Mouse (Mus musculus) heart, adult 11 months (tissue): ENCODE results near the gene Scn9a.

Experiments
- DNase-seq: peaks from one replicate; pipeline ENCODE4 v3.0.0; 2022

Gene Scn9a

DNA sequence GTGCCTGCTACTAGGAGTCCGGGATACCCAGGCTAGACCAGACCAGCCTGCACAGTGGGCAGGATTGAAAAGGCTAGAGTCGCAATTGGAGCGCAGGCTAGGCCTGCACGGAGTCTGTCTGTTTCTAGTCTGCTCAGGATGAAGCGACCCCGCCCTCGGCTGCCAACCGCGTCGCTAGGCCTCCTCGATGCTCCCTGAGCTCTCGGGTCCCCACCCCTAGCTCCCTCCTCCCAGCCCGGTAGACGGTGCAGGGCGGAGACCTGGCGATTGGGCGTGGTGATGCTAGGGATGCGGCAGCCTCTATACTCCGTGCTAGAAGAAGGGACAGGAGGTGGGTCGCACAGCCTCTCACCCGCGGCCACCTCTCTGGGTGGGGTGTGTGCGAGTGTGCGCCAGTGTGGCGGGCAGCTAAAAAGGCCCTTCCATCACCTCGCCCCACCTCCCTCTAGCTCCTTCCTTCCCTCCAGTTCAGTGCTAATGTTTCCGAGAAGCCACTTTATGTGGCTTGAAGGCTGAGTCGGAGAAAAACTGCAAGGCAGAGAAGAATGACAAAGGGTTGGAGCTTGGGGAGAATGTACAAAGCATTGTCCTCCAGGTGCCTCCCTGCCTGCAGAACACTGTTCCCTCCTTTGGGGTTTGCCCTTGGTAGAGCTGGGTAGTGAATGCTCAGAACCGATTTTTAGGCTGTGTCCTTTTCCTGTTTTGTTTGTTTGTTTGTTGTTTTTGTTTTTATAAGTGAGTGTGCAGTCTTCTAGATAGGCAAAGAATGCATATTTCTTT is at the start of gene Scn9a:
Gene Scn9a (minus strand): TSS at position 383 of the 780 bp plus-strand sequence.
- DNase-seq, result peak; percentile 60

DNA sequence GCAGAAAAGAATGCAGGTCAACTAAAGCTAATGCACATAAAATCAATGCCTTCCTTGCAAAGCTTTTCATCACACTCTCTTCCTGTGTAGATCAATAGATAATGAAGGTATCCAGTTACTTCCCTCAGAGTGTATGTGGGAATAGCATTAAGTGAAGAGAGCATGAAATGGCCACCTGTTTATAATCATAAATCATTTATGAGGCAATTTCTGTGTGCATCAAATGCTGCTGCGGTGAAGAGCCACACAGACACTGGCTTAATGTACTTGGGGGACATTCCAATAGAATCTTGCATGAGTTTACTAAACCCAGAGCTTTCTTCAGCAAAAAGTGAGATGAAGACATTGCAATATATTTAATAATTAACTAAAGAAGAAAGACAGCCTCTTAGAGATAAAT is 27.2 kb upstream of the Scn9a start:
- DNase-seq, result no peak

DNA sequence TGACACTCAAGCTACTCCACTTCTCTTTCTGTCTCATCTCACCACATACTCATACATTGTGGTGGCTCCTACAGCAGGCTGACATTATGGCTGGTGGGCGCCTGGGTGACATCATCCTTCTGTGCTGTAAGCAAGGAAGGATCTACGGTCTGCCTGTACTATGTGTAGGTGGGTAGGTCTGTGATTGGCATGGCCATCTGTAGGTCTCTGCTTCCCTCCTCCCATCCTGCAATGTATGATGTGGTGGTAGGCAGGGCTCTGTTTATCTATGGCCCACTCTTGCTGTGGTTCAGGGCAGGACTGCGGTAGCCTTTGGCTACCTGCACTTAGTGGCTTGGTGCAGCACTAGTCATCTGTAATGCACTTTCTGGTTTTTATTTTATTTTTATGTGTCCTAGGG is 21.7 kb upstream of the Scn9a start:
- DNase-seq, result no peak

DNA sequence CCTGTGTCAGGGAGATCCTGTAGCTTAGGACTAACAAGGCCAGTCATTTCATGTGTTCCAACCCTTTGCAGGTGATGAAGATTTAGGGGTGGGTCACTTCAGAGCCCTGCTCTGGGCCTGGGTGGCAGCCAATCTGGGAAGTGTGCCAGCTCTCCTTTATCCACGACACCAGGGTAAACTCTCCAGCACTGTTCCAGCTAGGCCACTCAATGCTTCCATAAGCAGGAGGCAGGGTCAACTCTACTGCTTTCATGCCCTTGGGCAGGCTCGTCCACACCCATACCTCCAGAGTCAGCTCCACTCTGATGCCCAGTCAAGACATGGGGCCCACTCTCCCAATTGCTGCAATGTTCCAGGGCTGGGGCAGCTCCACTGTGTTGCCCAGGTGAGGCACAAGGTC is 20.7 kb upstream of the Scn9a start:
- no peak for DNase-seq

DNA sequence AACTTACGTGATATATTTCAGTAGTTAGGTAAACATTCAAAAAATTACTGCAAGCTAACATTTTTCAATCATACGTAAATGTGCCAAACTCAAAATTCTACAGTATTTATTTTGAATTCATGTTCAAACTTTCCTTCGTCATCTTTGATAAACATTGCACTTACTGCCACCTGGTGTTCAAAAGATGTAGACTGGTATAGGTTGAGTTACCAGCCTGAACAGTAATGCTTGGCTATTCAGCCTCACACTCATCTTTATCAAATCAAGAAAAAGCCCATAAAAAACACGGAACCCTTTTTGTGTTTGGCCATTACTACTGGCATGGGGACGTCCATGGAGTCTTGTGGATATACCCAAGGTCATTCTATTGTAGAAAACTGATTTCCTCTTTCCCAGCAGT is 9.6 kb upstream of the Scn9a start:
- DNase-seq, result no peak

DNA sequence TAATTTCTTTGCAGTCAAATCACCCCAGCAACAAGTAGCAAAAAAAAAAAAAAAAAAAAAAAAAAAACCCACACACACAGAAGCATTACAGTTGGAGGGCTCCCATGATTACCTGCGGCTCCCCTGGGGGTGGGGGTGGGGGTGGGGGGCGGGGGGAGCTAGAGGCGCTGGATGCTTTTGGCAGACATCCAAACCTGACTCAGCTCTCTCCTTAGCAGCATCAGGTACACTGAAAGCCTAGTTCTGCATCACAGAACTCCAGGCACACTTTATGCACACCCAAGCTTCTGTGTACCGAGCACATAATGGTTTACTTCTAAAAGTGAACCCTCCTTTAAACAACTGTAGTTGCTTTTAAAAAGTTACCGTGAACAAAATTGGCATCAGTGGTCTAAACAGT is 2.0 kb downstream of the Scn9a start:
- DNase-seq, result no peak

DNA sequence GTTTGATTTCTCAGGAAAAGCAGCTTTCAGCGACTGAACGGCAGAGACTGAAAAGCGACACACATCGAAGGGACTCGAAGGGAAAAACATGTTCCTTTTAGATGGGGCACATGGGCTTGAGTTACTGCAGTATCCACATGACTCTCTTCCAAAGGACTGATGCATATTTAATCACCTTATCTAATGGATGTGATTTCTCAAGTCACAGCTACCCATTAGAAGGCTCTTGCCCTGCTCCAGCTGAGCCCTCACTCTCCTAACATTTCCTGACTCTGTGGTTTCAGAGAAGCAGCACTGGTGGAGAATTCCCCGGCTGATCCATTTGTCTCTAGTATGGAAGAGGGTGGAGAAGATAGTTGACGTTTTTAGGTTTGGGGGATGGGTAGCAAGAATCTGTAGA is 23.7 kb downstream of the Scn9a start:
- DNase-seq, result no peak

DNA sequence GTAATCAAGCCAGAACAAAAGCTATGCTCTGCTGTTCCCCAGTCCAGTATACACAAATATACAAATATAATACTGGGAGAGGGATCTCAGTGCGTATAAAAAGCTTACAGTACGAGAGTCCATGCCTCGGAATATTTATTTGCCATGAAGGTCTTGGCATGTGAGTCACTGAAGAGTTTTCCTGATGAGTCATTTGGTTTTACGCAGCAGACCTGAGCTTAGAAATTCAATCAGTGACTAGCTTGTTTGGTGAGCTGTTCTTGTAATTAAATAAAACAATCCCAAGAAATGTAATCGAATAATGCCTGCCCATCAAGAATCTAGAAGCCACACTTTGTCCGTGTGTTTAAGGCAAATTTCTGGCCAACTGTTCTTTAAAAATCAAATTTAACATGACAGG is 37.4 kb downstream of the Scn9a start:
- DNase-seq, result no peak

DNA sequence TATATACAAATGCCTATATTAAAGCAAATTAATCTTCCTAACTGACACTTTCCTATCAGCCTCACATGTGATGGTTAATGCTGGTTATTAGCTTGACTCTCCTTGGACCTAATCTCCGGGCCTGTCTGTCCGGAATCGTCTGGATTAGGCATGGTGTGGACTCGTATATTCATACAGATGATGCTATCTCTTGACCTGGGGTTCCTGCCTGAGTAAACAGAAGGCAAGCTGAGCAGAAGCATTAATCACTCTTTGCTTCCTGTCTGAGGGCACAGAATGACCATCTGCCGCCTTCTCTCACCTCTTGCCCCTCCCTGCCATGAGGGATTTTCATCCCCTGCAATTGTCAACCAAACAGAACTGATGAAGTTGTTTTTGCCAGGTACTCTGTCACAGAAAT is 38.6 kb downstream of the Scn9a start:
- DNase-seq, result no peak

DNA sequence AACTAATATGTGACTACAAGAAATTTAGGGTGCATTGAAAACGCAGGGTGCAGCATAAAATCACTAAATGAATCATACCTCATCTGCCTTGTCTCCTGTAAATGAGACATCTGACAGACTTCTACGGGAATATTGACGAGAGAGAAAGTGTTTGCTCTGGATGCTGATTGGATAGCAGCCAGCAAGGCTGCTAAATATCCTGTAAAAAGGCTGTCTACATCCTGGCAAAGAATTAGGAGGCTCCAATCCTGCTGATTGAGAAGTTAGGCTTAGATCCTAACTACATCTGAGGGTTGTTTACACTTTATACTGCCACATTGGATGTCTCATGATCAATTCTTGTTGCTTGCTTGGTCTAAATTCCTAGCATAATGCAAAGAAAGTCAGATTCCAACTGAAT is 44.6 kb downstream of the Scn9a start:
- no peak for DNase-seq

DNA sequence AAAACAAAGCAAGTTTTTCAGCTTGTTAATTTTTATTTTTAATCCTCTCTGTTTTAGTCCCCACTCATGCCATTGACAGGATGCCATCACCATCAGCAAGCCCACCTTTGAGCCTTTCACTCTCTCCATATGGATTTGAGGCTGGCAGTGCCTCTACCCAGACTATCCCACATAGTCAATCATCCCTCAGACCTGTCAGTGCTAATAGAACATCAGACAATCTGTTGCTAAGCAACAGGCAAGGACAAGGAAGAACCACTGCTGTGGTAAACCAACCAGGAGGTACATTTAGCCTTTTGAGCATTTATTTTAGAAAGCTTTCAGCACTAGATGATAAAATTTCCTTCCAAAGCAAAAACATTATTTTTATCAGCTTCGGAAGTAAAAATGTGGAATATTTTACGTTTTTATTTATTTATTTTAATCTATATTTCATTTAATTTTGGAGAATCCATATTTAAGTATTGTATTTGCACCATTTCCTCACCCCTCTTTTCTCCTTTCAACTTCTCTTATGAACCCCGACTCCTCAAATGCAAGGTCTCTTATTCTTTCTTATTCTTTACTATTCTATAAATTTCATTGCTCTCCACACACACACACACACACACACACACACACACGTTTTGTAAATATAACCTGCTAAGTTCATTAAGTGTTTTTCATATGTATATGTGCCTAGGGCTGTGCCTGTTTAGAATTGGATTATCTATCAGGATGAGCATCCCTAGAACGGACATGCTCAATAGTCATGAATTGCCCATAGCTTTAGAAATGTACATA is 54.5 kb downstream of the Scn9a start:
- no peak for DNase-seq

DNA sequence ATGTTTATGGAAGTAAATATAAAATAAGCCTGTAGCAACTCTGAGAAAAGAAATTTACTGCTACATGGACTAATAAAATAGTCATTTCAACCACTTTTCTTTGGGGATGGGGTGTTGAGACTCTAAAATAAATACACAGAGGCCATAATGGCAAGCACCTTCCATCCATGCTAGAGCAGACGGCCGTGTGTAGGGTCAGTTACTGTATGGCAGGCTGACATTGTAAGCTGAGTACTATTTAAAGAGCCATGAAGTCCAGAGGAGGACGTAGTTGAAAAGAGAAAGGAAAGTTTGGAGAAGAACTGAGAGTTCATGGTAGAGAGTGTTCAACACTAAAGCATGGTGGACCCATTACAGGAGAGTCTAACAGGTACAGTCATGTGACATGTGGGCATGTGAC is 86.5 kb downstream of the Scn9a start:
- DNase-seq, result no peak

DNA sequence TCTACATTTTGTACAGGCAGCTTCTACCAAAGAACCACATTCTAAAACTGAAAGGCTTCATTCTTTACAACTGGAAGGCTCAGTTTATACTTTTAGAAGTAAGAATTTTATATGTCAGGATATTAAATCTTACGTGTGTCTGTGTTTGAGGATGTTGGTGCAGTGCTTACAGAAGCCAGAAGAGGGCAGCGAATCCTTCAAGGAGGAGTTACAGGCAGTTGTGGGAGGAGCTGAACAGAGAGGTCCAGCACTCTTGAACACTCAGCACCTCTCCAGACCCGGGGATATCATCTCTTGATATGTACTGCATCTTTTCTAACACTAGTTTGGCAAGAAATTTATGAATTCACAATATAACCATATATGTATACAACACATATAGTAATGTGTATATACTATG is 114.8 kb downstream of the Scn9a start:
- no peak for DNase-seq

DNA sequence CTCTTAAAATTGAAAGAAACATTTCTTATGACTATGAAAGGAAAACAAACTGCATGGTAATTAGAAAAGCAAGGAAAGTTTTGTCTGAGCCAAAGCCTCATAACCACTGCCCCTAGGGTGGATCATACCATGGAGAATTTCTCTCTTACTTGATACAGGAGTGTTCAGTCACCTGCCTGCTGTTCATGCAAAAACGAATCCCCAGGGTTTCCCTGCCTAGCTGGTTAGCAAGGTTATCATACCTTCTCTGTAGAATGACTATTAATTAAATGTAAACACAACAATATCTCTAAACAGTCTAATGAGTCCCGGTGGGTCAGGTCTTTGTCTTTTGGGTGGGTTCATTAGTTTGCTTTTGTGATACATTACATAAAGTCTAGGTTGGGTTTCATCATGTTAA is 123.3 kb downstream of the Scn9a start:
- DNase-seq, result no peak

DNA sequence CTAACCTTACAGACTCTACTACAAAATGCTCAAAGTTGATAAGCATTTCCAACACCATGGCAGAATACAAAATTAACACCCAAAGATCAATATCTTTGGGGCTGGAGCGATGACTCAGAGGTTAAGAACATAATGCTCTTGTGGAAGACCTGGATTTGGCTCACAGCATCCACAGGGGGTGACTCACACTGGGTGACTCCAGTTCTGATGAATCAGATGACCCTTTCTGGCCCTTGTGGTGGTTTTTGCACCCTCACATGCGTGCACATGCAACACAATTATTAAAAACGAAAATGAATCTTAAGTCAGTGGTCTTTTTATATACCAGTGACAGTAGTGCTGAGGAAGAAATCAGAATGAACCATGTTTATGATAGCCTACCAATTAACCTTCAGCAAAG is 126.7 kb downstream of the Scn9a start:
- DNase-seq, result no peak

DNA sequence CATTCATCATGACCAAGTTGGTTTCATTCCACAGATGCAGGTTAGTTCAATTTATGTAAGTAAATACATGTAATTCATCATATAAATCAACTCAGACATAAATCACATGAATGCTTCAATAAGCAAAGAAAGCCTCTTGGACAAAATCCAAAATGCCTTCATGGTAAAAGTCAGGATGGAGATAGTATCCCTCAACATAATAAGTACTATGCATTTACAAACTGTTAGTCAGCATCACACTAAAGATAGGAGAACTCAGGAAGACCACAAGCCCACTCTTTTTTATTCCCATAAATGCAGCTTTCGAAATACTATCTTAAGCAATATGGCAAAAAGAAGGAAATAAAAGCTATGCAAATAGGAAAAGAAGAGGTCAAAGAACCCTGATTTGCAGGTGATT is 127.1 kb downstream of the Scn9a start:
- DNase-seq, result no peak

DNA sequence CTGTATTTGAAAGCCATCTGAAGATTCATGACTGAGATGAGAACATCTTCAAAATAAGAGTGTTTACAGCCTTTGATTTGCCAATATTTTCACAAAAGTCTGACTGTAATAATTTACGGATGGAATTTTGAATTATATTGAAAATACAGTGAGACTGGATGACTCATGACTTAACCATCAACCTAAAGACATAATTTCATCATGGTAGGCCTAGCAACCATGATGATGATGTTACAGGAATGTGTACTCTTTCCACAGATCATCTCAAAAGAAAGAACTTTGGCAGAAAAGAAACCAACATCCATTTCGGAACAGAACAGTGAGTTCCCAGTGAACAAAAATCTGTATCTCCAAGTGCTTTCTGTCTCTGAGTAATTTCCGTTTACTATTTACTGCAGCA is 132.6 kb downstream of the Scn9a start:
- no peak for DNase-seq

DNA sequence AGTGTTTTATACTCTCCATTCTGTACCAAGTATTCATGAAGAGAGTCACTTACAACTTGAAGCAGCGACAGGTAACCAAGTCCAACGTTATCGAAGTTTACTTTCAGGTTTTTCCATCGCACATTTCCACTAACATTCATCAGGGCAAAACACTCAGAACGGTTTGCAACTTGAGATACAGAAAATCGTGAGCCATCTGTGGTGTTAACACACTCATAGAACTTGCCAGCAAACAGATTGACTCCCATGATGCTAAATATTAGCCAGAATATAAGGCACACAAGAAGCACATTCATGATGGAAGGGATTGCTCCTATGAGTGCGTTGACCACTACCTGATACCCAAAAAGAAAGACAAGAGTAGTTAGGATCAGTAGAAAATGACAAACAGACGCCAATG is 140.2 kb downstream of the Scn9a start:
- no peak for DNase-seq

DNA sequence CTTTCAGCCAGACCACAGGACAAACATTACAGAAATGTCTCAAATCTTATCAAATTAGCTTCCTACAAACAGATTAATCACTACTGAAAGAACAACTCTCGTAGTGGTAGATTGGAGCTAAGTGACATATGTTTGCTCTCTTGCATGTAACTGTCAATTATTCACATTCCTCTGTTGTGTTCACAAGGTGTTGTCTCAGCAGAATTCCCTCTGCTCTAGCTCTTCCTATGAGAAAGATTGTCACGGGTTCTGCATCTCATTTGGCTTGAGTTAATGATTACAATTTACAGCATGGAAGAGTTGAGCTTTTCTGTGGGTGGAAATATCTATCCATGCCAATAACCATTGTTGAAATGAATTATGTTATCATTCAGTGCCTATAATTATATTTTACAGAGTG is 156.4 kb downstream of the Scn9a start:
- DNase-seq, result no peak

DNA sequence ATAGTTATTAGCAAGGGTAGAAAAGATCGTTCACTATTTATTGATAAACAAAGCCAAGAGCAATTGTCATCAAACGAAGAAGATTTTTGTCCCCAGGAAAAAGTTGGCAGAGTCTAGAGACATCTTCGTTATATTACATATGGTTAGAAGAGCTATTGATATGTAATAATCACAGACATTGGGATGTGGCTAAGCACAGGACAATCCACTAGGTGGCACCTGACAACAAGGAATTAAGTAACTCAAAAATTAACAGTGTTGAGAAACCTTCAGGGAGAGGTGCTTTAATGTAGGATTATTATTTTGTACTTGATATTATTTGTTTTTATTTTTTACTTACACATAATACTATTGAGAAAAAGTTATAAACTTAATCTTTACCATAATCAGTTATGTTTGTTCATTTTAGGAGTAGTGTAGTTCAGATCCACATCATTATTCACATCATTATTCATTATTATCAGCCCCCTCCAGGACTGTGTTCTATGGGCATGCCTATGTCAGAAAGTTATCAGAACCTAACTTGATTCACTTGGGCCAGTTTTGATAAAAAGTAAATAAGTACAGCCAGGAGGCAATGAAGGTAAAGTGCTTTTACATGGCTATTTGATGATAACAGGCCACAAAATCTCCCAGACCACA is 161.5 kb downstream of the Scn9a start:
- DNase-seq, result no peak

DNA sequence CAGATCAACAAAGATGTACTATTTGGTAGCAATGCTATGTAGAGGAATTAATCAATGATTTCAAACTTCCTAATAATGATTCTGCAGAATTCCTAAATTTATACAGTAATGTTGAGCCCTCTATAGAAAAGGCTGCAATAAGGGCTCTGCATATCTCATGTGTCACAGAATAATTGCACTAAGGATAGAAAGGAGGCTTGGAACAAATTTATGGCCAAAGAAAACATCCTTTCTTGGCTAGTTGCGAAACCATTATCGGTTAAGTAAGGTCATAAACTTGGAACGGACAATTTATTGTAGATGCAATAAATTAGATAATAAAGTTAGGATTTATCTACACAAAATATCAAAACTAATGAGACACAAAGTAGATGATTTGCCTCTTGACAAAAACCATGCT is 169.3 kb downstream of the Scn9a start:
- no peak for DNase-seq

DNA sequence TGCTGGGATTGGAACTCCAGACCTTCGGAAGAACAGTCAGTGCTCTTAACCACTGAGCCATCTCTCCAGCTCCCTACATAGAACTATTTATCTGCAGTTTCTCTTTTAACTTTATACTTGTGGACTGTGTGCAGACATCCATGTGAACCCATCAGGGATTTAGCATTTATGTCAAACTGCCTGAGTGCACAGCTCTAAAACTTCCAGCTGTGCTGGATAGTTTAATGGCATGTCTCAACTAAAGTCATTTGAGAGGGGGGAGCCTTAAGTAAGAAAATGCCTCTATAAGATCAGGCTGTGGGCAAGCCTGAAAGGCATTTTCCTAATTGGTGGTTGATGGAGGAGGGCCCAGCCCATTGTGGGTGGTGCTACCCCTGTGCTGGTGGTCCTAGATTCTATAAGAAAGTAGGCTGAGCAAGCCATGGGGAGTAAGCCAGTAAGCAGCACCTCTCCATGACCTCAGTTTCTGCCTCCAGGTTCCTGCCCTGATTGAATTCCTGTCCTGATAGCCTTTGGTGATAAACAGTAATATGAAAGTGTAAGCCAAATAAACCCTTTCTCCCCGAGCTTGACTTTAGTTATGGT is 169.8 kb downstream of the Scn9a start:
- DNase-seq, result no peak

DNA sequence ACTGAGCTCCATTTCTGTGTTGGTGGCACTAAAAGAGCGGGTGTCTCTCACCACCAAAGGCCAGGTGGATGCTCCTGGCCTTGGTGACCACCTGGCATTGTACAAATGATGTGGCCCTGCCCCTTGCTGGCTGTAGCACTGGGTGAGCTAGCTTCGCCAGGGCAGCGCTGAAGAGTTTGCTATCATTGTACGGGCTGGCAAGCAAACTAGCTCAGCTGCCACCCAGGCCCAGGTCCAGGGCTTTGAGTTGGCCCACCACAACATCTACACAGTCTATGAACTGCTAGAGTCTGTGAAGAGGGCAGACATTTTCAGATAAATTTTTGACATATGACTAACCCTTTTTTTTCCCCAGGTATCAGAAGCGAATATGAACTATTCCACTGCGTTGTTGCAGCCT is 170.8 kb downstream of the Scn9a start:
- no peak for DNase-seq

DNA sequence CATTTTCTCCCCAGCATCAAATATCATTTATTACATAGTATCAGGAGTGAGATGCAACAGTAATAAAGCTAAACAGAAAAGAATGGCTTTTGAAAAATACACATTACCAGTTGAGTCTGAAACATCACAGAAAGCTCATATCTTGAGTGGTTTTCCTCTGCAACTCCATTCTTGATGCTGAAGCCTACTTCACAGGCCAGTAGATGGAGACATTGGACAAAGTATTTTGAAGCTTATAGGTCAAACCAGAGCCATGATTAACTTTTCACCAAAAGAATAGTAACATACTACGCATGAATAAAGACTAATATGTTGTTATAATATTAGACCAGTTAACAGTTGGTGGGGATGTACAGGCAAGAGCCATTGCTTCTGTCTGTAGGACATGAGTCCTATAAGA is 172.3 kb downstream of the Scn9a start:
- no peak for DNase-seq
